16 mouse cellular contexts compared by ENCODE assay signal in genomic region chr12:46945707-46946106, GRCm38 (mm10).
"Had no signal": no experiment of that assay in that cellular context is flagged by ENCODE, and none has a peak within 500 bp of the region (broad histone marks: within the 10 kb centered on the region; RNA-seq: fewer than 3 reads in every experiment).

No protein-coding gene starts in this region.

- H3K27me3 ChIP-seq: neural tube, embryonic 13.5 days; neural tube, embryonic 15.5 days; stomach, embryonic 15.5 days had no signal

- H3K4me3 ChIP-seq: neural tube, embryonic 13.5 days; neural tube, embryonic 15.5 days; stomach, embryonic 15.5 days had no signal

- H3K4me1 ChIP-seq: neural tube, embryonic 13.5 days; neural tube, embryonic 15.5 days; stomach, embryonic 15.5 days had no signal

- H3K27ac ChIP-seq: neural tube, embryonic 13.5 days; neural tube, embryonic 15.5 days; stomach, embryonic 15.5 days; stomach, postnatal 0 days had no signal

- H3K9ac ChIP-seq: neural tube, embryonic 13.5 days; neural tube, embryonic 15.5 days; stomach, embryonic 15.5 days had no signal

- H3K36me3 ChIP-seq: neural tube, embryonic 13.5 days; neural tube, embryonic 15.5 days; stomach, embryonic 15.5 days had no signal

- DNase-seq: retina, postnatal 1 day; right cerebral cortex, adult 18-20 months; right cerebral cortex, postnatal 14 days; right cerebral cortex, postnatal 25 days; right cerebral cortex, postnatal 4 days; spleen, adult 18-20 months; thymus, adult 18-20 months; thymus, adult 2 months; thymus, postnatal 14 days; thymus, postnatal 25 days; thymus, postnatal 36 days; thymus, postnatal 4 days had no signal

- H3K9me3 ChIP-seq: neural tube, embryonic 13.5 days; neural tube, embryonic 15.5 days; stomach, embryonic 15.5 days had no signal
